Mouse (Mus musculus) kidney, adult 2 months (tissue): ENCODE results near the gene Pde3a.

Source experiments
- CTCF ChIP-seq: fragments of 200-500 bp; conservative IDR thresholded peaks from 2 replicates; pipeline ENCODE4 v1.5.1; 2011; ENCODE audit warnings: low read depth, mild to moderate bottlenecking, control low read depth, low read length, moderate library complexity, mixed read lengths; ENCODE audit not compliant: insufficient read depth, insufficient read length
- POLR2A ChIP-seq: fragments of 200-500 bp; IDR thresholded peaks from one replicate; pipeline ENCODE4 v1.6.1; 2011; ENCODE audit warnings: low read depth, low read length, control low read depth

- no peak for TF ChIP-seq POLR2A
- no peak for TF ChIP-seq CTCF
Observed at GRCm38 (mm10) chr6:141336438-141336837, 87.4 kb downstream of the Pde3a start.
